Mouse (Mus musculus) liver (tissue): ENCODE data around the gene Cnot10.

ENCODE experiments used
- DNase-seq: peaks from one replicate; pipeline ENCODE4 v3.0.0-alpha.2; 2020; ENCODE audit warnings: mixed read lengths

Gene Cnot10

DNA sequence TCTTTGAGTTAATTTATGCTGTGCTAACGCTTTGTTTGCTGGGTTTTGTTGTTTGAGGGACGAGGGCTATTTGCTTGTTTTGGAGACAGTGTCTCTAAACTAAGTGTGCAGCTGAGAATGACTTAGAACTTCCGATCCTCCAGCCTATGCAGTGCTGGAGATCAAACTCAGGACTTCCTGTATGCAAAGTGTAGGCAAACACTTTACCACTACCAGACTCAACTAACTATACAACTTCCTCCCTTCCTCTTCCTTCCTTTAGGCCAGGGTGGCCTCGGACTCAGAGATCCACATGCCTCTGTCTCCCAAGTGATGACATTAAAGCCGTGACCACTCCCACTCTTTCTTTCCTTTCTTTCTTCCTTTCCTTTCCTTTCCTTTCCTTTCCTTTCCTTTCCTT lies 66.5 kb downstream of the Cnot10 start:
- no peak for DNase-seq

DNA sequence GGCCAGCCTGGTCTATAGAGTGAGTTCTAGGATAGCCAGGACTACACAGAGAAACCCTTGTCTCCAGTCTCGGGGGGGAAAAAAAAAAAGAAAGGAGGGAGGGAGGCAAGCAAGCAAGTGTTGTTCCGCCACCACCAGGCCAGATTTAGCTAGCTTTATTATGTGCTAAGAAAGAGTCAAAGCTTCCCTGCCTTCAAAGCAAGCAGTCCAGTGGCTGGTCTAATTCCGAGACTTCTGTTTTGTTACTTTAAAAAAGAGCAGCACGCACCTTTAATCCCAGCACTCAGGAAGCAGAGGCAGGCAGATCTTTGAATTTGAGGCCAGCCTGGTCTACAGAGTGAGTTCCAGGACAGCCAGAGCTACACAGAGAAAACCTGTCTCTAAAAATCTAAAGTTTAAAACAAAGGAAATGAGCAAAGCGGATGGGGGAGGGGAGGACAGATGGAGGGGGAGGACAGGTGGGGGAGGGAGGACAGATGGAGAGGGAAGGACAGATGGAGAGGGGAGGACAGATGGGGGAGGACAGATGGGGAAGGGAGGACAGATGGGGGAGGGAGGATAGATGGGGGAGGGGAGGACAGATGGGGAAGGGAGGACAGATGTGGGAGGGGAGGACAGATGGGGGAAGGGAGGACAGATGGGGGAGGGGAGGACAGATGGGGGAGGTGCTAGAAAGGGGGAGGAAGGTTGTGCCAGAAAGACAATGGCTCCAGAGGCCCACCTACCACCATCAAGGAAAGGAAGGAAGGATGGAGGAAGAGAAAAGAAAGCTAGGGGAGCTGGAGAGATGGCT lies 71.1 kb downstream of the Cnot10 start:
- no peak for DNase-seq

GRCm38 (mm10) chr9:114564667-114565066 lies 75.3 kb downstream of the Cnot10 start:
- DNase-seq = no peak

DNA sequence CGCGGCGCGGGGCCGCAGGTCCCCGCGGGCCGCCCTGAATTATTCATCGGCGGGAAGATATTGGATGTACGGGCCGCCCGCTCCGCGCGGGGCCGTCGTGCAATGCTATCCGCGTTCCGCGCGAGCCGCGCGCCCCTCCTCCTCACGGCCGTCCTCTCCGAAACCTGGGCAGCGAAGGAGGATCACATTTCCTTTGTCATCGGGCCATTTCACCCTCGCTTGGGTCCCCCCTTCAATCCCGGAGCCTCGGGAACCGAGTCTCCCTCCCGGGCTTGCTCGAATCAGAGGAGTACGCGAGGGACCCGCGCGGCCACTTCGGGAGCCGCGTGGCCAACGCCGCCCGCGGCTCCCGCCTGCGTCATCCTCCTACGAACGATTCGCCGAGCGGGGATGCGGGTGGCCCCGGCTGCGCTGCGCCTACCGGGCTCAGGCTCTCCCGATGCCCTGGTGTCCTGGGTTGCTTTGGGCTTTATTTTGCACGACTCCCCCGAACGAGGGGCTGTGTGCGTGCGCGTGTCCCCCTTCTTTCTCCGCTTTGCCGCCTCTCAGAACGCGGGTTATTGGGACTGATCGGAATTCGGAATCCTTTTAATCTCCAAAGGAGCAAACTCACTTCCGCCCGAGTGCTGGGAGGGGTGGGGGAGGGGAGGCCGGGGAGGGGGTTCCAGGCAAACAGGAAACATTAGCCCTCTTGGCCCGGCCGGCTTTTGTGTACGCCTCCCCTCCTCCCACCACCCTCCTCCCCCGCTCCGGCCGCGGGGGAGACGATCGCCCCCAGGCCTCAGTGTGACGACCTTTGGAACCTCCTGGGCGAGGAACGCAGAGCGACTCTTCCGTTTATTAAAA lies 76.0 kb downstream of the Cnot10 start, which contains the start of gene Trim71:
Gene Trim71 (minus strand): TSS at position 609 of the 846 bp plus-strand sequence.
- DNase-seq = peak; percentile 64

DNA sequence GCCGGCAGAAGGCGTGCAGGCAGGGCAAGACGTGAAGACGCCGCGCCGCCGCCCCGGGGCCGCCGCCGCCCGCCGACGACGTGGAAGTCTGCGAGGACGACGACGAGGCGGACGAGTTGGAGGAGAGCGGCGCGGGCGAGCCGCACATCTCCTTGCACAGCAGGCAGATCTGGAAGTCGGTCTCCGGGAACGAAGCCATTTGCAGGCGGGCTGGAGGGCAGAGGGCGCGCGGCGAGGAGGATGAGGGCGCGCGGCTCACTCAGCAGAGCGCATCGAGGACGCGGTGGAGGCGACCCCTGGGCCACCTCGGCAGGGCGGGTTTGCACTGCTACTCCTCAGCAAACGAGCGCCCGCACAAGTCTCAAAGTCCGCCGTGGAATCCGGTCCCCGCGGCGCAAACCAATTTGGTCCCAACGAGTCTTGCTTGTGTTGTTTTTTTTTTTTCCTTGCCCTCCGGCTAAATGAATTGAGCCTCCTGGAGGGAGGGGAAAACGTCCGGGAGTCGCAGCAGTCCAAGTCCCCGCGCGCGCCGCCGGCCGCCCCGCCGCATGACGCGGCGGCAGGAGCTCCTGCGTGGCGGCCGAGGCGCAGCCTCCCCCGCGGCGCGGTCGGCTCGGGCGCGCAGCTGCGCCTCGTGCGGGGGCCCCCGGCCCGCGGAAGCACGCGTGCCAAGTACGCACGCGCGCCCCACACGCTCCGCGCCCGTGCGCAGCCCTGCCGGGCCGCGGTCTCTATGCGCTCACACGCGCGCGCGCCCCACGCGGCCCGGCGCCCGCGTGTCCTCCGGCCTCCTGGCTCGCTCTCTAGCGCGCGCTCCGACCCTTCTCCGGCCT lies 76.8 kb downstream of the Cnot10 start:
- peak; percentile 17 for DNase-seq

DNA sequence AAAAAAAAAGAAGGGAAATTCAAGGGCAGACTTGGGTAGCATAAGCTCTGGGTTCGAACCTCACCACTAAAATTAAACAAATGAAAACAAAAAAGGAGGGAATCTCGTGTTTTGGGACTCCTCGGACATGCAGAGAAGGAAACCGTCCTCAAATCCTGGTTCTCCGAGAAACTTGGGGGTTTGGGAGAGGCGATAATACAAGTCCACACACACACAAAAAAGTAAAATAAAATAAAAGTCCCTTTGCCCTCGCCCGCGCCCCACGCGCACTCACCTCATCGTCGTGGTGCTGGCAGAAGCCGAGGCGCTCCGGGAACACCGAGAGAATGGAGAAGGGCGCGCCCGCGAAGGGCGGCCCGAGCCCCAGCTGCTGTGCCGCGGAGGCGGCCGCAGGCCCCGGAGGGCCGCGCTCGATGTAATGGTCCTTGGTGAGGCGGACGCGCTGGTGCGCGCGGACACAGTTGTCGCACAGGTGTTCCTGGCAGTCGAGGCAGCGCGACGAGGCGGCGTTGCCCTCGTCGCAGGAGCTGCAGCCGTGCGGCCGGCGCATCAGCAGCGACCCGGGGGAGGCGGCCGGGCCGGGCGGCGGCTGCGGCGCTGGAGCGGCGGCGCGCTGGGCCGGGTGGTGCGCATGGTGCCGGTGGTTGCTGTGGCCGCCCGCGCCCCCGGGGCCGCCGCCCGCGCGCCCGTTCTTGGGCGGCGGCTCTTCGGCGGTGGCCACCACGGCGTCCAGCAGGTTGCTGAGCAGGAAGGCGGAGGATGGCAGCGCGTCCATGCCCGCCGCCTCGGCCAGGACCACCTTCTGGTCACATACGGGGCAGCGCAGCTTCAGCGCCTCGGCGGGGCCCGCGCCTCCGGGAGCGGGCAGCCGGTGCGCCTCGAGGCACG lies 77.7 kb downstream of the Cnot10 start:
- DNase-seq = no peak

DNA sequence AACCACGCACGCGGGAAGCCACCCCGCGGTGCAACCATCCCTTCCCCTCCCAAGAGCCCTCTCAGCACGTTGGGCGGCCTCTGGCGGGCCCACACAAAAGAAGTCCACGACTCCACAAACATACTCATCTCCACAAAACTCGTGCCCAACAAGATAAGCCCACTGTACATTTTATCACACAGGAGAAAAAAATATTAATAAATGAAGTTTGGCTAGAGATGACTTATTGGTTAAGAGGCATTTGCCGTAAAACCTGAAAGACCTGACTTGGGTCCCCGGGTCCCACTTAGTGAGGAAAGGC lies 78.4 kb downstream of the Cnot10 start:
- DNase-seq = no peak

GRCm38 (mm10) chr9:114560771-114561670 lies 79.0 kb downstream of the Cnot10 start:
- DNase-seq = no peak

- DNase-seq = no peak
Observed at GRCm38 (mm10) chr9:114560141-114560540, 79.8 kb downstream of the Cnot10 start.

GRCm38 (mm10) chr9:114557086-114557485 lies 82.9 kb downstream of the Cnot10 start:
- DNase-seq = peak; percentile 24

DNA sequence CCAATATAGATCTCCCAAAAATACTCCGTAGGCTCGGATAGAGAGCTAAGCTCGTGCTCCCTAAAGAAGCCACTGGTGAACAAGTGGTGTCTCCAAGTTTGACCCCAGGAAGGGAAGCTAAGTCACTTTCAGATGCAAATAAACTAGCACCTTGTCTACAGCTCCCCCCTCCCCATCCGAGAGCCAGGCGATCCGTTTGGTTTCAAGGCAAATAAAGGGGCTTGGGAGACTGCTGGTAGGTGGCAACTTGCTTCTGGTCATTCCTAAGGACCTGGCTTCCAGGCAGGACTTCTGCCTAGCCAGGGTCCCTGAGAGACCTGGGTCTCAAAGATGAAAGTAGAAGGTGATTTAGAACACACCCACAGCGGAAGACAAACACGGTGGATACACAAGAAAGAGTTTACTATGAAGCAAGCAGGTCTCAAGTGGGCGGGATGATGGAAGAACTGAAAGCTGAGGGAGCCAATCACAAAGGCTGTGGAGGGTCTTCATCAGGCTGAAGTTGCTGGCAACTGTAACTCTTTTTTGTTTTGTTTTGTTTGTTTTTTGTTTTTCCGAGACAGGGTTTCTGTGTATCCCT lies 83.6 kb downstream of the Cnot10 start:
- DNase-seq = no peak

DNA sequence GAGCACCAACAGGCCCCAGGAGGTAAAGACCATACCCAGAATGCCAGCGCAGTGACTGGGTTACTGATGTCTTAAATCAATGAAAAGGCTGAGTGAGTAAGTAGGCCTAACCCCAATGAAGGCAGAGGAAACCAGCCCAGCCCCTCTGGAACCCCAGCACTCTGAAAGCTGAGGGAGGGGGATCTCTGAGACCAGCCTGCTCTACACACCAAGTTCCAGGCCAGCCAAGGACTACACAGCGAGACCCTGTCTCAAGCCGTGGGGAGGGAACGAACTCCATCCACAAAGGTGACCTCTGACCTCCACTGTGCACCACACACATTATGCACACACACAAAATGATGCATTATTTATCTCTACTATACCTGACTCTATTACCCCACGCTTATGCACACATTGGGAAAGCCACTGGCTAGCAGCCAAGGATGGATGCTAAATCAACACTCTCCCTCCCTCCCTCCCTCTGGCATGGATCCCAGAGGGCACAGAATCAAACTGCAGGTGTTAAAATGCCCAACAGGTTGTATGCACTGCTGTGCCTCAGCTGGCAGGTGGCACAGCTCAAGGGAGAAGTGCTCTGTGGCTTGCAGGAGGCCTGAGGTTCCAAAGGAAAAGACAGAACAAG lies 85.5 kb downstream of the Cnot10 start:
- DNase-seq = peak; percentile 64

- no peak for DNase-seq
Observed at GRCm38 (mm10) chr9:114553828-114554227, 86.2 kb downstream of the Cnot10 start.

DNA sequence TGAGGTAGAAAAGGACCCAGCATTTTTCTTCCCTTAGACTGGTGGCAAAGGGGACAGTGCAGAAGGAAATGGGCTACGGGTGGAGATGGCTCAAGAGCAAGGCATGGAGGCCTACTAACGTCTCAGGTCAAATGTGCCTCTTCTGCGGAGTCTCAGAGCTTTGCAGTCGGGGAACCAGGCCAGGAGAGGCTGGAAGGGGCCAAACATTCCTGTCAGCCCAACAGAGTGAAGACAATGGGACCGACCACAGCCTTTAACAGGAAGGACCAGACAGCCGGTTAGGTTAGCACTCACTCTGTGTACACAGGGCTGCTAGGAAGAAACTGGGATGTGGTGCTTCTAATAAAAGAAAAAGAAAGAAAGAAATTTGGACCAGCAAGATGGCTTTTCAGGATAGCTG lies 90.0 kb downstream of the Cnot10 start:
- DNase-seq = no peak

- DNase-seq = no peak
Observed at GRCm38 (mm10) chr9:114549117-114549516, 90.9 kb downstream of the Cnot10 start.

DNA sequence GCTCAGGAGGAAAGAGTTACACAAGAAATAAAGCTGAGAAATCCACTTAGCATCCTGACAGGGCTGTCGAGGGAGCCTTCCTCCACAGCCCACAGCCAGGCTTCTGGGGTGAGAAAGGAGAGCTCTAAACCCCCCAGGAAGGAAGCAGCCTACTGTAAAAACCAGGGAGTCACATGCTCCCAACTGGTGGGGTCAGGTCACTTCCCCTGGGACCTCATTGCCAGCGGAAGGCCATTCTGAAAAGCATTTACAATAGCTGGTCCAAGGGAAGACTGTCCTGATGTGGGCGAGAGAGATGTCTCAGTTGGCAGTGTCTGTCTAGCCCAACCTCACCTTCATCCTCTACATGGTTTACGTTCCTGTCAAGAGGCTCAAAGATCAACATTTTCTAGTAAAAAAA lies 91.5 kb downstream of the Cnot10 start:
- DNase-seq = no peak

- DNase-seq = peak; percentile 34
Observed at GRCm38 (mm10) chr9:114547643-114548077, 92.3 kb downstream of the Cnot10 start.

GRCm38 (mm10) chr9:114546765-114547164 lies 93.2 kb downstream of the Cnot10 start:
- DNase-seq = no peak

GRCm38 (mm10) chr9:114544754-114545393 lies 95.1 kb downstream of the Cnot10 start:
- DNase-seq = no peak
